In genomic region chr6:3384115-3384791, GRCm38 (mm10) we compare ENCODE assay signal across 8 mouse cellular contexts. TPM values are rescaled to one million over a fixed set of nuclear protein-coding genes. Genes with fewer than 3 reads are reported as not detected.
DNase-seq lines count a peak whose midpoint lies in the region; ATAC-seq and TF ChIP-seq lines count a peak whose summit lies in the region.
"Not testable (repeated sequence)": the region's sequence is repeated elsewhere in the genome, so short reads cannot be mapped to it uniquely, and the experiment has no call there.

No protein-coding gene starts in this region.

- not testable (repeated sequence) for TF ChIP-seq POLR2A in kidney, adult 2 months (IDR thresholded peaks at IDR 0.05; ENCODE audit: low read depth, low read length)

- not testable (repeated sequence) for H3K9ac ChIP-seq in liver, embryonic 15.5 days; stomach, embryonic 16.5 days (ENCODE audit: low read length)

- not testable (repeated sequence) for H3K4me1 ChIP-seq in kidney, adult 2 months (ENCODE audit: control insufficient read depth, insufficient read depth, low read length); liver, embryonic 15.5 days (replicated peaks); stomach, embryonic 16.5 days (ENCODE audit: control insufficient read depth, insufficient read depth, low read length)

- H3K9me3 ChIP-seq in liver, embryonic 15.5 days (replicated peaks); stomach, embryonic 16.5 days (replicated peaks; ENCODE audit: control insufficient read depth, low read length): not testable (repeated sequence)

- H3K27ac ChIP-seq in kidney, adult 2 months (ENCODE audit: insufficient read depth, low read depth, low read length), result peak overlapping the region; percentile 60; the same call in 1 of the 2 replicates
- H3K27ac ChIP-seq in liver, embryonic 15.5 days (replicated peaks); stomach, embryonic 16.5 days (ENCODE audit: low read length): not testable (repeated sequence)

- not testable (repeated sequence) for H3K27me3 ChIP-seq in kidney, adult 2 months (replicated peaks; ENCODE audit: control insufficient read depth, insufficient read depth, low read length); liver, embryonic 15.5 days; stomach, embryonic 16.5 days (ENCODE audit: control insufficient read depth, insufficient read depth, low read length)

- not testable (repeated sequence) for TF ChIP-seq CTCF in kidney, adult 2 months (conservative IDR thresholded peaks at IDR 0.05; ENCODE audit: insufficient read depth, insufficient read length, low read depth, low read length)

- not testable (repeated sequence) for H3K4me2 ChIP-seq in liver, embryonic 15.5 days; stomach, embryonic 16.5 days (ENCODE audit: low read depth, low read length)

- 5% methylated on average over 1 of the region's 4 CpGs for WGBS in kidney, adult 2 months
- WGBS in liver, embryonic 15.5 days (ENCODE audit: insufficient replicate concordance), result 0% methylated on average over 1 of the region's 4 CpGs
- 8% methylated on average over 1 of the region's 4 CpGs for WGBS in stomach, embryonic 16.5 days

- H3K36me3 ChIP-seq in kidney, adult 2 months (ENCODE audit: control insufficient read depth, insufficient read depth, low read length); liver, embryonic 15.5 days (replicated peaks); stomach, embryonic 16.5 days (ENCODE audit: control insufficient read depth, insufficient read depth, low read length): not testable (repeated sequence)

- not testable (repeated sequence) for H3K4me3 ChIP-seq in kidney, adult 2 months (ENCODE audit: insufficient read depth, low read depth, low read length); liver, embryonic 15.5 days (replicated peaks); stomach, embryonic 16.5 days (replicated peaks; ENCODE audit: low read length)

- ATAC-seq in common myeloid progenitor, adult 5-6 weeks (replicated peaks; ENCODE audit: low read depth, poor library complexity, severe bottlenecking), result peak; percentile 76
- ATAC-seq in hematopoietic stem cell, adult 5-6 weeks (replicated peaks in 1 of 2; ENCODE audit: insufficient read depth in 1 of 2, low FRiP score in 2 of 2, low TSS enrichment in 1 of 2, low read depth in 1 of 2, poor library complexity in 2 of 2, severe bottlenecking in 2 of 2), result peak; percentile 71 to 73
- ATAC-seq in liver, embryonic 15.5 days (ENCODE audit: insufficient read depth), result peak; percentile 42; the same call in 1 of the 2 replicates
- ATAC-seq in stomach, embryonic 16.5 days (ENCODE audit: insufficient read depth, low FRiP score), result peak; percentile 95

- DNase-seq in heart, adult 11 months, result peak; percentile 93
- DNase-seq in kidney, adult 2 months, result peak; percentile 68
- DNase-seq in kidney, postnatal 14 days, result peak; percentile 51
- DNase-seq in lung, postnatal 36 days, result peak; percentile 34

RNA-seq across cellular contexts. Expression of gene Samd9l, which starts 15.1 kb away (rescaled TPM):
- total RNA-seq in common myeloid progenitor, adult 5-6 weeks (2017), result 30.6 and 33.3 TPM in 2 replicates
- 74.7 and 101 TPM in 2 replicates for total RNA-seq in hematopoietic stem cell, adult 5-6 weeks (2017)
- polyA plus RNA-seq in kidney, adult 2 months (2012; rRNA removed), result 8.5 and 12.6 TPM in 2 replicates
- 3.0 and 3.5 TPM in 2 replicates for polyA plus RNA-seq in liver, embryonic 15.5 days (2015; fragmentation: Nextera tagmentation; extraction: Ambion mirVana)
- polyA plus RNA-seq in stomach, embryonic 16.5 days (2015; fragmentation: Nextera tagmentation; extraction: Ambion mirVana), result 16.2 and 17.9 TPM in 2 replicates

Comparison
In these comparisons a context has a peak if more than half of its experiments do, and no peak if none do; other contexts are left out.
1. ATAC-seq: peak in every context shown above with its lines; median percentile 95 in stomach, embryonic 16.5 days; 76 in common myeloid progenitor, adult 5-6 weeks; 72 in hematopoietic stem cell, adult 5-6 weeks; 42 in liver, embryonic 15.5 days.
2. DNase-seq: peak in every context shown above with its lines; median percentile 93 in heart, adult 11 months; 68 in kidney, adult 2 months; 51 in kidney, postnatal 14 days; 34 in lung, postnatal 36 days.